Comparison of ENCODE assay signal across 8 mouse cellular contexts in the genomic region with DNA sequence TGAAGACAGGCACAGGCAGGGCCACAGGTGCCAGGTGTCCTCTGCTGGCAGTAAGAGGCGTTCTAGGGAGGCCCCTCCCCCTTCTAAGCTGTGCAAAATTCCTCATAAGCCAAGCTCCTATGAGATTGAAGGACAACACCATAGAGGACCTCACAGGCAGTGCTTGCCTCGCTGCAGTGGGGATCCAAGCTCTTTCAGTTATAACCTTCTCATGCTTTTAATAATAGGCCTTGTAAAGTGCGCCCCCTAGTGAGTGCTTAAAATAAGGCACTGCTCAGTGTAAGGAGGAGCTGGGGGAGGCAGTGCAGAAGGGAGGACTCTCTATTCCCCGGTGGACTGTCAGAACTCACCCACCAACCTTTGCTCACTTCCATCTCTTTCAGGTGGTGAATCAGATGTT. TPM values are rescaled to one million over a fixed set of nuclear protein-coding genes. Genes with fewer than 3 reads are reported as not detected.
DNase-seq lines count a peak whose midpoint lies in the region; ATAC-seq lines count a peak whose summit lies in the region.

No protein-coding gene starts in this region.

- no peak overlapping the region for H3K4me3 ChIP-seq in heart, embryonic 11.5 days (ENCODE audit: low read depth, low read length)
- H3K4me3 ChIP-seq in midbrain, embryonic 11.5 days (ENCODE audit: low read depth, low read length), result no peak overlapping the region

- peaks cover 9% of the 10 kb centered on the region for H3K4me1 ChIP-seq in heart, embryonic 11.5 days (ENCODE audit: control insufficient read depth, insufficient read depth, low read length)
- peaks cover 13% of the 10 kb centered on the region for H3K4me1 ChIP-seq in midbrain, embryonic 11.5 days (ENCODE audit: control insufficient read depth, insufficient read depth, low read length)

- H3K9me3 ChIP-seq in heart, embryonic 11.5 days (replicated peaks; ENCODE audit: control insufficient read depth, low read length), result no peaks in the 10 kb centered on the region
- H3K9me3 ChIP-seq in midbrain, embryonic 11.5 days (ENCODE audit: control insufficient read depth, low read length), result no peaks in the 10 kb centered on the region

- no peak overlapping the region for H3K4me2 ChIP-seq in heart, embryonic 11.5 days
- no peak overlapping the region for H3K4me2 ChIP-seq in midbrain, embryonic 11.5 days

- no peak overlapping the region for H3K27ac ChIP-seq in heart, embryonic 11.5 days (ENCODE audit: low read depth, low read length)
- no peak overlapping the region for H3K27ac ChIP-seq in midbrain, embryonic 11.5 days (ENCODE audit: low read depth, low read length)

- no peak overlapping the region for H3K9ac ChIP-seq in heart, embryonic 11.5 days (ENCODE audit: low read depth, low read length)
- no peak overlapping the region for H3K9ac ChIP-seq in midbrain, embryonic 11.5 days (ENCODE audit: low read length)

- no peak for ATAC-seq in heart, embryonic 11.5 days (replicated peaks; ENCODE audit: insufficient number of reproducible peaks, low FRiP score, low TSS enrichment)
- peak; percentile 76 for ATAC-seq in common myeloid progenitor, adult 5-6 weeks (replicated peaks; ENCODE audit: low read depth, poor library complexity, severe bottlenecking)
- ATAC-seq in midbrain, embryonic 11.5 days (ENCODE audit: low FRiP score), result peak; percentile 62

- intact Hi-C loops in gastrocnemius, postnatal 14 days (cut with DNase I; ENCODE audit: low total_unique reads), result loop anchor here (2.0 kb wide), 1 partner anchor 34 kb away; no protein-coding TSS in a partner anchor
- intact Hi-C loops in left cerebral cortex, postnatal 4 days (cut with DNase I), result no loop called here

- H3K36me3 ChIP-seq in heart, embryonic 11.5 days (ENCODE audit: control insufficient read depth, insufficient read depth, low read length), result no peaks in the 10 kb centered on the region
- H3K36me3 ChIP-seq in midbrain, embryonic 11.5 days (ENCODE audit: control insufficient read depth, insufficient read depth, low read length), result no peaks in the 10 kb centered on the region

- WGBS in heart, embryonic 11.5 days (ENCODE audit: insufficient replicate concordance), result 16% methylated on average over 4 of the region's 4 CpGs
- WGBS in midbrain, embryonic 11.5 days, result 14% methylated on average over 4 of the region's 4 CpGs

- peak; percentile 80 to 91 for DNase-seq in heart, adult 18-20 months
- peak; percentile 75 for DNase-seq in gastrocnemius, postnatal 14 days
- DNase-seq in kidney, adult 18-20 months, result peak; percentile 81
- DNase-seq in left cerebral cortex, postnatal 4 days, result peak; percentile 80
- peak; percentile 97 for DNase-seq in midbrain, embryonic 11.5 days (ENCODE audit: low spot score, missing footprints)
- DNase-seq in right cerebral cortex, postnatal 4 days, result peak; percentile 70

- H3K27me3 ChIP-seq in heart, embryonic 11.5 days (ENCODE audit: control insufficient read depth, insufficient read depth, low read length), result no peaks in the 10 kb centered on the region
- H3K27me3 ChIP-seq in midbrain, embryonic 11.5 days (ENCODE audit: control insufficient read depth, insufficient read depth, low read length), result no peaks in the 10 kb centered on the region

RNA-seq across cellular contexts. Expression of a gene that starts 6.1 kb away (rescaled TPM):
- 10 to 100 TPM; 24.3 to 28.5 TPM for total RNA-seq in heart, adult 18-20 months (2021)
- 8.0 and 11.3 TPM in 2 replicates for polyA plus RNA-seq in heart, embryonic 11.5 days (2014; fragmentation: Nextera tagmentation; extraction: Ambion mirVana)
- total RNA-seq in common myeloid progenitor, adult 5-6 weeks (2017), result 2.1 and 5.4 TPM in 2 replicates
- 1 to 10 TPM; 3.6 to 4.2 TPM for total RNA-seq in gastrocnemius, postnatal 14 days (2021)
- total RNA-seq in left cerebral cortex, postnatal 4 days (2021), result 1 to 10 TPM; 1.4 to 1.6 TPM
- polyA plus RNA-seq in midbrain, embryonic 11.5 days (2014; fragmentation: Nextera tagmentation; extraction: Ambion mirVana), result 1.0 and 1.6 TPM in 2 replicates

RNA-seq across cellular contexts. Expression of a gene that starts 8.2 kb away (rescaled TPM):
- total RNA-seq in heart, adult 18-20 months (2021), result under 1 TPM; 0.22 to 0.98 TPM
- 0.16 TPM in 1 of 2 replicates, not detected in the other for polyA plus RNA-seq in heart, embryonic 11.5 days (2014; fragmentation: Nextera tagmentation; extraction: Ambion mirVana)
- 0.59 TPM in 1 of 2 replicates, not detected in the other for total RNA-seq in common myeloid progenitor, adult 5-6 weeks (2017)
- total RNA-seq in gastrocnemius, postnatal 14 days (2021), result under 1 TPM; 0.38 to 0.80 TPM
- under 1 TPM; 0.40 to 0.64 TPM for total RNA-seq in left cerebral cortex, postnatal 4 days (2021)
- polyA plus RNA-seq in midbrain, embryonic 11.5 days (2014; fragmentation: Nextera tagmentation; extraction: Ambion mirVana), result 0.44 and 0.50 TPM in 2 replicates

RNA-seq across cellular contexts. Expression of a gene that starts 12.2 kb away (rescaled TPM):
- not detected for total RNA-seq in heart, adult 18-20 months (2021)
- polyA plus RNA-seq in heart, embryonic 11.5 days (2014; fragmentation: Nextera tagmentation; extraction: Ambion mirVana), result 0.11 TPM in 1 of 2 replicates, not detected in the other
- total RNA-seq in common myeloid progenitor, adult 5-6 weeks (2017), result not detected in 2 replicates
- total RNA-seq in gastrocnemius, postnatal 14 days (2021), result not detected
- total RNA-seq in left cerebral cortex, postnatal 4 days (2021), result not detected
- not detected in 2 replicates for polyA plus RNA-seq in midbrain, embryonic 11.5 days (2014; fragmentation: Nextera tagmentation; extraction: Ambion mirVana)

RNA-seq across cellular contexts. Expression of a gene that starts 20.1 kb away (rescaled TPM):
- total RNA-seq in heart, adult 18-20 months (2021), result 100 to 1,000 TPM; 162 to 166 TPM
- polyA plus RNA-seq in heart, embryonic 11.5 days (2014; fragmentation: Nextera tagmentation; extraction: Ambion mirVana), result 48.0 and 48.8 TPM in 2 replicates
- 7.9 and 22.1 TPM in 2 replicates for total RNA-seq in common myeloid progenitor, adult 5-6 weeks (2017)
- 10 to 100 TPM; 19.2 to 19.6 TPM for total RNA-seq in gastrocnemius, postnatal 14 days (2021)
- total RNA-seq in left cerebral cortex, postnatal 4 days (2021), result 10 to 100 TPM; 14.6 to 14.8 TPM
- polyA plus RNA-seq in midbrain, embryonic 11.5 days (2014; fragmentation: Nextera tagmentation; extraction: Ambion mirVana), result 14.0 and 15.1 TPM in 2 replicates

RNA-seq across cellular contexts. Expression of a gene that starts 20.1 kb away (rescaled TPM):
- total RNA-seq in heart, adult 18-20 months (2021), result 1 to 10 TPM in 1 of 2 experiments, under 1 TPM in 1; 0.84 to 1.1 TPM
- polyA plus RNA-seq in heart, embryonic 11.5 days (2014; fragmentation: Nextera tagmentation; extraction: Ambion mirVana), result 2.3 and 2.5 TPM in 2 replicates
- 0.10 and 1.4 TPM in 2 replicates for total RNA-seq in common myeloid progenitor, adult 5-6 weeks (2017)
- total RNA-seq in gastrocnemius, postnatal 14 days (2021), result under 1 TPM; 0.18 to 0.31 TPM
- total RNA-seq in left cerebral cortex, postnatal 4 days (2021), result 1 to 10 TPM; 4.1 to 4.8 TPM
- polyA plus RNA-seq in midbrain, embryonic 11.5 days (2014; fragmentation: Nextera tagmentation; extraction: Ambion mirVana), result 0.87 and 1.5 TPM in 2 replicates
